Mouse (Mus musculus) Patski (cell line): ENCODE results near the gene Gadd45g. TPM values are rescaled to one million over a fixed set of nuclear protein-coding genes. Genes with fewer than 3 reads are reported as not detected.

Experiments used
- ATAC-seq: fragments of 100-300 bp; one replicate; pipeline ENCODE4 v1.8.0; 2021
- CTCF ChIA-PET: fragments of 350-600 bp; sonication (Branson Sonifier 250); formaldehyde crosslinking; loops from one replicate; lab custom pipeline; 2022; ENCODE audit warnings: inconsistent platforms; lab: Charles Lee
- POLR2A ChIA-PET: fragments of 350-600 bp; sonication (Branson Sonifier 250); formaldehyde crosslinking; loops from one replicate; lab custom pipeline; 2022; ENCODE audit warnings: antibody characterized with exemption, inconsistent platforms; lab: Charles Lee
- DNase-seq: peaks from one replicate; pipeline ENCODE4 v3.0.0-alpha.2; 2011; ENCODE audit warnings: low read depth, low spot score
- H3K27me3 ChIP-seq: fragments of 371-371 bp; one replicate; pipeline ENCODE4 v1.5.1; 2021
- CTCF ChIP-seq: fragments of 100-300 bp; IDR thresholded peaks from one replicate; pipeline ENCODE4 v1.5.1; 2021
- in situ Hi-C: fragments of 300-500 bp; cut with MboI; formaldehyde crosslinking; loops from 3 replicates; pipeline ENCODE4 v1.11.1; 2018; ENCODE audit warnings: low pct_unique_long_range_greater_than_20kb, mixed read lengths
- polyA plus RNA-seq: library from polyadenylated mRNA; unstranded; gene quantifications from one replicate; pipeline ENCODE4 v1.2.3, GENCODE M21; 2021

Gadd45g gene
- 165 TPM for polyA plus RNA-seq

DNA sequence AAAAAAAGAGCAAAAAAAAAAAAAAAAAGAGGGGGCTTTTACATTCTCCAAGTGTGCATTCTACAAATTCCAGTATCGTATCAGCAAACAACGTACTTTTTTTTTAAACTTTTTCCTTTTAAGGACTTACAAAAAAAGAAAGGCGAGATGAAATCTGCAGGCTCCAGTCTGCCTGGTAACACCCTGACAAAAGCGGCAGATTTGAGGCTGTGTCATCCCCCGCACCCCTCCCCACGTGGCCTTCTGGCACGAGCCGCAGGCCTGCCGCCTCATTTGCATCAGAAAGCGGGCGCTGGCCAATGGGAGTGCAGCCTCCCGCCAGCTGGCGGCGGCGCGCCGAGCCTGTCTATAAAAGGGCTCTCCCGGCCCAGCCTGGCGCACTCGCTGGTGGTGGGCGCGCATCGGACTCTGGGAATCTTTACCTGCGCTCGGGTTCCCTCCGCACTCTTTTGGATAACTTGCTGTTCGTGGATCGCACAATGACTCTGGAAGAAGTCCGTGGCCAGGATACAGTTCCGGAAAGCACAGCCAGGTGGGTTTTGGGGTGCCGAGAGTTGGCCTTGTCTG is at the start of gene Gadd45g:
Gene Gadd45g (plus strand): TSS at position 378 of the 567 bp plus-strand sequence.
- H3K27me3 ChIP-seq = no peaks in the 10 kb centered on the region
- POLR2A ChIA-PET = interaction anchor here (0.6 to 3.5 kb wide), 6 partner anchors 15 to 341 kb away, joined by 3 to 21 read pairs (median 6); no protein-coding TSS in a partner anchor
- TF ChIP-seq CTCF = no peak
- DNase-seq = no peak
- peak; percentile 45 for ATAC-seq
- CTCF ChIA-PET = interaction anchor here (1.2 to 4.9 kb wide), 6 partner anchors 124 to 376 kb away, joined by 3 to 39 read pairs (median 5); no protein-coding TSS in a partner anchor
- in situ Hi-C loops = loop anchor here (5.0 to 25.0 kb wide), 4 partner anchors 121 to 691 kb away; partner anchors contain the start of gene Diras2

DNA sequence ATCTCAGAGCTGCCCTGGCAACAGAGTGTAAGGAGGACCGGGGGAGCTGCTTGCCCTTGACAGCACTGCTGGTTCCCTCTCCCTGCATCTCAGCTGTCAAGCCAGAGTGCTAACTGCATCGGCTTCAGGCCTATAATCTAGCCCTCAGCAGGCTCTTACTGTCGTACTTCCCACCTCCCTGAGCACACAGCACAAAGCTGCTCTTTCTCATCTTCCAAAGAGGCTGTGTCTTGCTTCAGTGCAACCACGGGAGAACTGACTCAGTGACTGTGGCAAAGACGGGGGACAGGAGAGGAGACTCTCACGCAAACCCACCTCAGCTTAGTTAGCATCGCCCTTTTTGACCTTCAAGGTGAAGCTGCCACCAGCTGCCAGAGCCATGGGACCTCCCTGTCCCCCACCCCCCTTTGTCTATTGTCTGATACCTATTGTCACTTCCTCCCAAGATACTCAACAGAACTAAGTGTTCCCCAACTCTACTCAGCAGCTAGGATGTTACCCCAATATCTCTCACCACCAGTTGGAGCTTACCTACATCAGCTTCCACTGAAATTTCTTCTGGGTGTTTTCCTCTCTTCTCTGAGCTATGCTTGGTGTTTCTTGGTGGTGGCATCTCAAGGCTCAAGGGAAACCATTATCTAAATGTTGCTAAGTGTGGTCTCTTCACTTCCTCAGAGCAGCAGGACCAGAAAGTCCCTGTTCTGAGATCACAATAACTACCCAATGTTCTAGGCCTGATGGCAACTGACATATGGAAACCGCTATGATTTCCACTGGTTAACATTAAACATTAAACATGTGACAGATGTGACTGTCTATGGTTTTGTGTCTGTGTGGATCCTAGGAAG is 48.4 kb upstream of the Gadd45g start:
- in situ Hi-C loops = loop anchor here (10.0 kb wide), 1 partner anchor 143 kb away; the partner anchor contains the start of gene Secisbp2
- TF ChIP-seq CTCF = no peak
- ATAC-seq (no peak), DNase-seq (no peak)
- ChIA-PET CTCF (interaction anchor here (0.9 to 1.7 kb wide), 3 partner anchors 8 to 85 kb away, joined by 3 to 4 read pairs (median 3); no protein-coding TSS in a partner anchor), POLR2A (interaction anchor here (0.8 kb wide), 1 partner anchor 335 kb away, joined by 3 read pairs; no protein-coding TSS in a partner anchor)
- no peaks in the 10 kb centered on the region for H3K27me3 ChIP-seq

DNA sequence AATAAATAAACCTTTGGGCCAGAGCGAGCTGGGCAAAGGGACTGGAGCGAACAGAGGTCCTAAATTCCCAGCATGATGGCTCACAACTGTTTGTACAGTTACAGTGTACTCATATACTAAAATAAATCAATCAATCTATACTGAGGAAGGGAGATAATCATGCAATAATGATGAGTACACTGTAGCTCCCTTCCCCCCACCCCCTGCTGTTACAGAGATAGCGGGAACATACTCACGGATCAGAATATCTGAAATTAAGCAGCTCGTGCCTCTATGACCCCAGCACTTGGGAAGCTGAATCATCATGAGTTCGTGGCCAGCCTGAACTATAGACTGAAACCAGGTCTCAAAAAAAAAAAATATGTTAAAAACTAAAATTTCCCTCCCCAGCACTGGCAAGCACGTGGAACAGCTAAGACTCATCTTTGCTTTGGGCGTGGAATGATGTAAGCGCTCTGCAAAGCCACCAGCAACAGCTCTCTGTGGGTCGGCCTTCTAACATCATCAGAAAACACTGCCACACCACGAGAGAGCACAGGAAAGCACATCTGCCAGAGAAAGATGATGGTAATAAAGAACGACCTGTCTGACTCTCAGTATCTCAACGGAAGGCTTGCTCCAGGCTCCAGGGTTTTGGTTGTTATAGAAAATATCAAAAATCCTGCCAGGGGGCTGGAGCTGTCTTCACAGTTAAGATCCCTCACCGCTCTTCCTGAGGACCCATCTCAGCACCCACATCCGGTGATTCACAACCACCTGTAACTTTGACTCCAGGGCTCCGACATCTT is 46.5 kb upstream of the Gadd45g start:
- CTCF ChIA-PET = interaction anchor here (0.7 to 1.7 kb wide), 3 partner anchors 13 to 49 kb away, joined by 3 to 6 read pairs (median 3); no protein-coding TSS in a partner anchor
- ATAC-seq = no peak

DNA sequence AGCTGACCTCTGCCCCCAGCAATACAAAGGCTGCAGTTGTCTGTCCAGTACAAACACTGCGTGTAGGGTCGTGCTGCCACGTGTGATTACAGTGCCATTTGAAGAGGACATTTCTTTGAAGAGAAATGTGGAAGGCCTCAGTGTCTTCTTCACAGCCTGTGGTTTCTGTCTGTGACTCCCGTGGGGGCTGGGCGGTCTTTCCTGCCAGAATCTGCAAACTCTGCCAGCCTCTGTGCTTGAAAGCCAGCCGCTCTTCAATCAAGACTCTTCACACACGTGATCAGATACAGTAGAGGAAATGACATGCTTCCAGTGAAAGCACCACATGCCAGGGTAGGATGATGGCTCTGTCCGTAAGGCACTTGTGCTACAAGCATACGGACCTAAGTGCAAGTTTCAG is 45.6 kb upstream of the Gadd45g start:
- CTCF ChIA-PET = interaction anchor here (1.7 kb wide), 1 partner anchor 12 kb away, joined by 6 read pairs; no protein-coding TSS in a partner anchor
- POLR2A ChIA-PET = no interaction called here
- ATAC-seq (no peak), DNase-seq (no peak)
- in situ Hi-C loops = no loop called here
- TF ChIP-seq CTCF = no peak
- no peaks in the 10 kb centered on the region for H3K27me3 ChIP-seq

More for the DNA sequence above, 46.5 kb upstream of the Gadd45g start:
- in situ Hi-C loops = loop anchor here (10.0 kb wide), 1 partner anchor 145 kb away; the partner anchor contains the start of gene Secisbp2
- DNase-seq = no peak
- POLR2A ChIA-PET = no interaction called here
- H3K27me3 ChIP-seq = no peaks in the 10 kb centered on the region
- no peak for TF ChIP-seq CTCF

DNA sequence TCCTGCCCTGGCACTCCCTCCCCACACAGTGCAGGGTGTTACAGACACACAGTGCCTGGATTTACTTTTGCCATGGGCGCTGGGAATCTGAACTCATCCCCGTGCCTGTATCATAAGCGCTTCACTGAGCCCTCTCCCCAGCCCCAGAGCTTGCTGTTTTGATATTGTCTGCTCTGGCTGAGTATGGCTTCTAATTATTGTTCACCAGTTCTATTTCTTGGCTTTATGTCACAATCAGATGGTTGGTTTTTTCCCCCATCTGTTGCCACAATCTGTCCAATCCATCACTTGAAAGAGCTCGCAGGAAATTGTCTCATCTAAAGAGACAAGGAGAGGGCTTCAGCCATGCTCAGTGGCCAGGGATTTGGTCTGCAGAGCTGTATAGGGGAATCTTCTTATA is 40.8 kb upstream of the Gadd45g start:
- DNase-seq = no peak
- no peak for TF ChIP-seq CTCF
- no peak for ATAC-seq
- in situ Hi-C loops = no loop called here
- no peaks in the 10 kb centered on the region for H3K27me3 ChIP-seq
- CTCF ChIA-PET = interaction anchor here (0.9 to 1.4 kb wide), 2 partner anchors 8 to 13 kb away, joined by 3 to 4 read pairs; no protein-coding TSS in a partner anchor
- POLR2A ChIA-PET = interaction anchor here (0.9 to 1.2 kb wide), 2 partner anchors 10 to 13 kb away, joined by 3 to 7 read pairs; no protein-coding TSS in a partner anchor

DNA sequence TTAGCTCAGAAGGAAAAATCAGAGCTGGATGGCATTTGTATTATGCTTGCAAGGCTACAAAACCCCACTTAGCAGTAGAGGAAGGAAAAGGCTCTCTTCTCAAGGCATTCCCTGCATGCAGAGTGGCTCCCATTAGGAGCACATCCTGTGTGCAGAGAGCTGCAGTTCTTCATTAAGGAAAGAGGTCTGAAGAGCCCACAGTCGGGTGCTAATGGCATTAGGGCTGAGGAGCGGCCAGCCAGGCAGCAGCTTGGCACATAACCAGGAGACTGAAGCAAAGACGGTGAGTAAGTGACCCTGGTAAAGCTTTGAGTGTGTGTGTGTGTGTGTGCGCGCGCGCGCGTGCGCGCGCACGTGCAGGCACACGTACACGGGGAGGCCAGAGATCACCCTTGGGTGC is 40.3 kb upstream of the Gadd45g start:
- no peak for TF ChIP-seq CTCF
- DNase-seq (peak; percentile 41), ATAC-seq (peak; percentile 39)
- H3K27me3 ChIP-seq = no peaks in the 10 kb centered on the region
- in situ Hi-C loops = no loop called here
- ChIA-PET CTCF (interaction anchor here (1.4 kb wide), 1 partner anchor 9 kb away, joined by 4 read pairs; no protein-coding TSS in a partner anchor), POLR2A (interaction anchor here (0.9 to 1.2 kb wide), 2 partner anchors 10 to 14 kb away, joined by 3 to 7 read pairs; no protein-coding TSS in a partner anchor)

DNA sequence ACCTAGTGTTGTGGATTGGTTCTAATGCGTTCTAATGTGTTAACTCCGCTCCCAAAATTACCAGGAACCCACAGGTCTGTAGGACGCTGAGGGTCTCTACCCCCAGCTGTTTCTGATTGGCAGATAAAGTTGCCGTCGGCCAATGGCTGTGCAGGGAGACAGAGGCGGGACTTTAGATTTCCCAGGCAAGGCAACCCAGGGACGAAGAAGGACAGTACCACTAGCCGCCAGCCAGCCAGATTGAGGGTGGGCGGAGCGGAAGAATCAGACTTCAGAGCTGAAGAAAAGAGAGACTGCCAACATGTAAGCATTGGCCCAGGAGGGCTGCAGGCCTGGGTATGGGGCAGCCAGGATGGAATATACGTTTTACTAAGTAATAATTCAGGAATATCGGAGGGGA is 38.3 kb upstream of the Gadd45g start:
- ATAC-seq = no peak
- no peak for DNase-seq

DNA sequence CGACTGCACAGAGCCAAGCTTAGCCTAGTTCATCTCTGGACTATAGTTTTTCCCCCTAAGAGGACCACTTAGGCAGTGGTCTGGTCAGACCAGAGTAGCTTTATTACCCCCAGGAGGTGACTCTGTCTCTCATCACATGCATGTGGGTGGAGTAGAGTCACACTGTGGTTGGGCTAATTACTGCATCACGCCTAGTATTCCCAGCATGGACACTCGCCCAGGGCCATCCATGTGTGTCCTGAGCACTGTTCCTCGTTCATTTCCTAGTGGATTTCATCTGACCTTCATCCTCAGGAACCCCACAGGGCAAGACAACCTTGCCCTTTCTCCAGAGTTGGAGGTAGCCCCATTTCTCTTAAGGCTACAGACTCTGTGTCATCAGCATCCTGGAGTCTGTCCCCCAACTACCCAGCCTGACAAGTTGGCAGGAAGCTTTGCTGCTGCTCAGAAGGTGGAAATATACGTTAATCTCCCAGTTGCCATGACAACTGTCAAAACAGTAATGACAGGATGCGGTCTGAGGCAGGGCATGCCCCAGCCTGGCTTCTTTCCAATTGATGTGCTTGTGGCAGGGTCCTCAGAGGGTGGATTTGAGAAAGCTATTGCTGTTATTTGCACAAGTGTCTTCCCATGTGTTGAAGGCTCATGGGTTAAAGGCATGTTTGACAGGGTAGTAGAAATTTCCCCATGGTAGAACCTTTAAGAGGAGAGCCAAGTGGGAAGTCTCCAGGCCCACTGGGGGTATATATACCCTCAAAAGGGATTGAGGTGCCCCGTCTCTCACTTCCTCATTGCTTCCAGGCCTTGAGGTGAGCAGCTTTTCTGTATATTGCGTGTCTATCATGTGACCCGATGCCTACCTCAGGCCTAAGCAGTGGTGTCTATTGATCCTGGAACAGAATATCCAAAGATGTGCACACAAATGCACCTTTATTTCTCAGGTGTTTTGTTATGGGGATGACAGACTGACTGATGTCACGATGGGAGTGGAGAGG is 32.6 kb upstream of the Gadd45g start:
- TF ChIP-seq CTCF = no peak
- ChIA-PET POLR2A (interaction anchor here (0.6 kb wide), 1 partner anchor 21 kb away, joined by 5 read pairs; no protein-coding TSS in a partner anchor), CTCF (interaction anchor here (1.6 kb wide), 1 partner anchor 14 kb away, joined by 6 read pairs; no protein-coding TSS in a partner anchor)
- in situ Hi-C loops = no loop called here
- DNase-seq (peak; percentile 77), ATAC-seq (peak; percentile 78)
- H3K27me3 ChIP-seq = no peaks in the 10 kb centered on the region

More for the DNA sequence above, 38.3 kb upstream of the Gadd45g start:
- no peak for TF ChIP-seq CTCF
- POLR2A ChIA-PET = no interaction called here
- H3K27me3 ChIP-seq = no peaks in the 10 kb centered on the region
- CTCF ChIA-PET = no interaction called here
- in situ Hi-C loops = no loop called here
